Mouse (Mus musculus): ENCODE measurements around the gene Itgb5. TPM values are rescaled to one million over a fixed set of nuclear protein-coding genes. Genes with fewer than 3 reads are reported as not detected.

The Itgb5 gene
- polyA plus RNA-seq, 1 experiment from 2014 or later: 31.0 TPM

- H3K4me1 ChIP-seq: peaks cover 10% of the 10 kb centered on the region
- H3K9ac ChIP-seq (replicated peaks): no peak overlapping the region
- no peaks in the 10 kb centered on the region for H3K36me3 ChIP-seq
- 78% methylated on average over 1 of the region's 1 CpGs for WGBS
- H3K27me3 ChIP-seq: no peaks in the 10 kb centered on the region
- no peak overlapping the region for H3K4me3 ChIP-seq
- no peaks in the 10 kb centered on the region for H3K9me3 ChIP-seq
- ATAC-seq (ENCODE audit: low FRiP score, low read depth): no peak
- H3K27ac ChIP-seq (replicated peaks): no peak overlapping the region
- H3K4me2 ChIP-seq (replicated peaks): no peak overlapping the region
These were observed 65.0 kb downstream of the Itgb5 start for GRCm38 (mm10) chr16:33894449-33894848.

GRCm38 (mm10) chr16:33895690-33896089 lies 66.2 kb downstream of the Itgb5 start:
- peaks cover 10% of the 10 kb centered on the region for H3K4me1 ChIP-seq
- no peaks in the 10 kb centered on the region for H3K9me3 ChIP-seq
- H3K27me3 ChIP-seq: no peaks in the 10 kb centered on the region
- 74% methylated on average over 7 of the region's 7 CpGs for WGBS
- H3K4me3 ChIP-seq: no peak overlapping the region
- H3K9ac ChIP-seq (replicated peaks): no peak overlapping the region
- no peak overlapping the region for H3K27ac ChIP-seq (replicated peaks)
- H3K4me2 ChIP-seq (replicated peaks): no peak overlapping the region
- ATAC-seq (ENCODE audit: low FRiP score, low read depth): no peak
- no peaks in the 10 kb centered on the region for H3K36me3 ChIP-seq

GRCm38 (mm10) chr16:33896801-33897200 lies 67.3 kb downstream of the Itgb5 start:
- no peaks in the 10 kb centered on the region for H3K27me3 ChIP-seq
- ATAC-seq (ENCODE audit: low FRiP score, low read depth): no peak
- H3K36me3 ChIP-seq: no peaks in the 10 kb centered on the region
- no peaks in the 10 kb centered on the region for H3K9me3 ChIP-seq
- no peak overlapping the region for H3K9ac ChIP-seq (replicated peaks)
- H3K4me3 ChIP-seq: no peak overlapping the region
- no peak overlapping the region for H3K27ac ChIP-seq (replicated peaks)
- H3K4me2 ChIP-seq (replicated peaks): no peak overlapping the region
- H3K4me1 ChIP-seq: peaks cover 6% of the 10 kb centered on the region
- WGBS: 96% methylated on average over 7 of the region's 7 CpGs

- H3K4me2 ChIP-seq (replicated peaks): no peak overlapping the region
- H3K9me3 ChIP-seq: no peaks in the 10 kb centered on the region
- H3K27ac ChIP-seq (replicated peaks): no peak overlapping the region
- no peaks in the 10 kb centered on the region for H3K36me3 ChIP-seq
- 77% methylated on average over 11 of the region's 11 CpGs for WGBS
- H3K4me3 ChIP-seq: no peak overlapping the region
- H3K9ac ChIP-seq (replicated peaks): no peak overlapping the region
- H3K4me1 ChIP-seq: 0 out of 2 replicates have a peak, but pooled peaks cover 6% of the 10 kb centered on the region
- no peaks in the 10 kb centered on the region for H3K27me3 ChIP-seq
- no peak for ATAC-seq (ENCODE audit: low FRiP score, low read depth)
These were observed 74.4 kb downstream of the Itgb5 start for GRCm38 (mm10) chr16:33903664-33904441.

- no peak overlapping the region for H3K4me2 ChIP-seq (replicated peaks)
- no peaks in the 10 kb centered on the region for H3K27me3 ChIP-seq
- no peak overlapping the region for H3K9ac ChIP-seq (replicated peaks)
- H3K4me3 ChIP-seq: no peak overlapping the region
- ATAC-seq (ENCODE audit: low FRiP score, low read depth): no peak
- 80% methylated on average over 5 of the region's 5 CpGs for WGBS
- 0 out of 2 replicates have a peak, but pooled peaks cover 6% of the 10 kb centered on the region for H3K4me1 ChIP-seq
- no peak overlapping the region for H3K27ac ChIP-seq (replicated peaks)
- H3K36me3 ChIP-seq: no peaks in the 10 kb centered on the region
- no peaks in the 10 kb centered on the region for H3K9me3 ChIP-seq
These were observed 75.1 kb downstream of the Itgb5 start for GRCm38 (mm10) chr16:33904553-33904952.

GRCm38 (mm10) chr16:33908239-33908638 lies 78.8 kb downstream of the Itgb5 start:
- Histone ChIP-seq H3K4me1 (0 out of 2 replicates have a peak, but pooled peaks cover 6% of the 10 kb centered on the region), H3K27ac (replicated peaks) (no peak overlapping the region), H3K9me3 (no peaks in the 10 kb centered on the region), H3K36me3 (no peaks in the 10 kb centered on the region), H3K4me2 (replicated peaks) (no peak overlapping the region), H3K4me3 (no peak overlapping the region), H3K27me3 (no peaks in the 10 kb centered on the region), H3K9ac (replicated peaks) (no peak overlapping the region)
- 77% methylated on average over 4 of the region's 4 CpGs for WGBS
- no peak for ATAC-seq (ENCODE audit: low FRiP score, low read depth)

- Histone ChIP-seq H3K4me2 (replicated peaks) (no peak overlapping the region), H3K27me3 (no peaks in the 10 kb centered on the region), H3K4me3 (no peak overlapping the region), H3K9ac (replicated peaks) (no peak overlapping the region), H3K27ac (replicated peaks) (no peak overlapping the region), H3K9me3 (no peaks in the 10 kb centered on the region), H3K4me1 (0 out of 2 replicates have a peak, but pooled peaks cover 6% of the 10 kb centered on the region), H3K36me3 (no peaks in the 10 kb centered on the region)
- ATAC-seq (ENCODE audit: low FRiP score, low read depth): no peak
- 79% methylated on average over 4 of the region's 4 CpGs for WGBS
These were observed 85.5 kb downstream of the Itgb5 start for GRCm38 (mm10) chr16:33914997-33915396.

GRCm38 (mm10) chr16:33916473-33917251 lies 87.2 kb downstream of the Itgb5 start:
- Histone ChIP-seq H3K36me3 (no peaks in the 10 kb centered on the region), H3K4me2 (replicated peaks) (no peak overlapping the region), H3K4me3 (no peak overlapping the region), H3K9ac (replicated peaks) (no peak overlapping the region), H3K27me3 (no peaks in the 10 kb centered on the region), H3K27ac (replicated peaks) (no peak overlapping the region), H3K9me3 (no peaks in the 10 kb centered on the region), H3K4me1 (0 out of 2 replicates have a peak, but pooled peaks cover 6% of the 10 kb centered on the region)
- ATAC-seq (ENCODE audit: low FRiP score, low read depth): no peak
- WGBS: 72% methylated on average over 12 of the region's 12 CpGs

- Histone ChIP-seq H3K27ac (replicated peaks) (no peak overlapping the region), H3K9ac (replicated peaks) (no peak overlapping the region), H3K4me1 (0 out of 2 replicates have a peak, but pooled peaks cover 6% of the 10 kb centered on the region), H3K27me3 (no peaks in the 10 kb centered on the region), H3K9me3 (no peaks in the 10 kb centered on the region), H3K4me3 (no peak overlapping the region), H3K36me3 (no peaks in the 10 kb centered on the region), H3K4me2 (replicated peaks) (no peak overlapping the region)
- 78% methylated on average over 5 of the region's 5 CpGs for WGBS
- no peak for ATAC-seq (ENCODE audit: low FRiP score, low read depth)
These were observed 87.9 kb downstream of the Itgb5 start for GRCm38 (mm10) chr16:33917390-33917789.

GRCm38 (mm10) chr16:33917926-33918325 lies 88.5 kb downstream of the Itgb5 start:
- Histone ChIP-seq H3K4me3 (no peak overlapping the region), H3K9ac (replicated peaks) (no peak overlapping the region), H3K36me3 (no peaks in the 10 kb centered on the region), H3K4me2 (replicated peaks) (no peak overlapping the region), H3K27ac (replicated peaks) (no peak overlapping the region), H3K9me3 (no peaks in the 10 kb centered on the region), H3K27me3 (no peaks in the 10 kb centered on the region), H3K4me1 (0 out of 2 replicates have a peak, but pooled peaks cover 6% of the 10 kb centered on the region)
- 91% methylated on average over 5 of the region's 5 CpGs for WGBS
- ATAC-seq (ENCODE audit: low FRiP score, low read depth): no peak

GRCm38 (mm10) chr16:33921514-33921913 lies 92.0 kb downstream of the Itgb5 start:
- no peak overlapping the region for H3K4me2 ChIP-seq (replicated peaks)
- no peak overlapping the region for H3K27ac ChIP-seq (replicated peaks)
- no peak overlapping the region for H3K4me3 ChIP-seq
- no peaks in the 10 kb centered on the region for H3K36me3 ChIP-seq
- H3K9me3 ChIP-seq: no peaks in the 10 kb centered on the region
- no peak overlapping the region for H3K9ac ChIP-seq (replicated peaks)
- H3K27me3 ChIP-seq: no peaks in the 10 kb centered on the region
- no peak for ATAC-seq (ENCODE audit: low FRiP score, low read depth)
- 0 out of 2 replicates have a peak, but pooled peaks cover 6% of the 10 kb centered on the region for H3K4me1 ChIP-seq
- WGBS: 86% methylated on average over 5 of the region's 5 CpGs
